Mouse (Mus musculus): ENCODE results near the gene Itsn2. TPM values are rescaled to one million over a fixed set of nuclear protein-coding genes. Genes with fewer than 3 reads are reported as not detected.

The Itsn2 gene
- polyA plus RNA-seq (2012; rRNA removed), result 13.1 and 15.4 TPM in 2 replicates

GRCm38 (mm10) chr12:4592541-4593165 is at the start of gene Itsn2, which contains the start of gene Gm3625:
Gene Itsn2, plus strand, starts transcription at chr12:4592638.
Gene Gm3625, minus strand, starts transcription at chr12:4592927.

GRCm38 (mm10) chr12:4738031-4738576 is 145.7 kb downstream of the Itsn2 start, which contains the start of gene Fam228a:
Gene Fam228a, minus strand, starts transcription at chr12:4738430.

Other genes with a start within 250 kb of the Itsn2 start
- 3.2 and 4.1 TPM in 2 replicates for gene Ncoa1, start 115.5 kb upstream of the Itsn2 start, polyA plus RNA-seq (2012; rRNA removed)
- gene Gm3625, start 289 bp downstream of the Itsn2 start, polyA plus RNA-seq (2012; rRNA removed), result not detected in 2 replicates
- 0.02 and 0.09 TPM in 2 replicates for gene Fam228a, start 145.8 kb downstream of the Itsn2 start, polyA plus RNA-seq (2012; rRNA removed)
- 0.18 and 0.31 TPM in 2 replicates for gene Pfn4, start 176.4 kb downstream of the Itsn2 start, polyA plus RNA-seq (2012; rRNA removed)
- 0.35 and 0.67 TPM in 2 replicates for gene Fam228b, start 176.6 kb downstream of the Itsn2 start, polyA plus RNA-seq (2012; rRNA removed)
- gene Sf3b6, start 224.9 kb downstream of the Itsn2 start, polyA plus RNA-seq (2012; rRNA removed), result 50.1 and 62.3 TPM in 2 replicates
- 9.7 and 11.3 TPM in 2 replicates for gene Fkbp1b, start 249.0 kb downstream of the Itsn2 start, polyA plus RNA-seq (2012; rRNA removed)